Mouse (Mus musculus): Measurements from ENCODE around the gene Fars2.

- TF ChIP-seq POLR2A (IDR thresholded peaks at IDR 0.05; ENCODE audit: low read depth, low read length) = no peak
- no peak for TF ChIP-seq CTCF (IDR thresholded peaks at IDR 0.05; ENCODE audit: extremely low read depth, insufficient read depth, insufficient read length, insufficient replicate concordance)
These were observed 96.8 kb downstream of the Fars2 start for GRCm38 (mm10) chr13:36214056-36214455.

Data from spleen, adult 2 months (tissue).